Mouse (Mus musculus) lung, embryonic 14.5 days (tissue): ENCODE data around the gene Fmnl2. TPM values are rescaled to one million over a fixed set of nuclear protein-coding genes. Genes with fewer than 3 reads are reported as not detected.

Source experiments
- ATAC-seq: fragments of 200-750 bp; cut with Nextera tagmentation; 2 replicates; pipeline ENCODE4 v1.8.0; 2017; ENCODE audit warnings: mild to moderate bottlenecking, moderate TSS enrichment, moderate library complexity; ENCODE audit not compliant: insufficient read depth
- DNase-seq: peaks from one replicate; pipeline ENCODE4 v3.0.0-alpha.2; 2015
- H3K27ac ChIP-seq: fragments of 300-500 bp; sonication (generic); 2 replicates; pipeline ENCODE4 v1.5.1; 2014; ENCODE audit warnings: low read depth, mild to moderate bottlenecking, moderate library complexity
- H3K27me3 ChIP-seq: fragments of 300-500 bp; sonication (generic); 2 replicates; pipeline ENCODE4 v1.6.1; 2014; ENCODE audit warnings: low read length, control low read depth; ENCODE audit not compliant: insufficient read depth
- H3K36me3 ChIP-seq: fragments of 300-500 bp; sonication (generic); 2 replicates; pipeline ENCODE4 v1.6.1; 2014; ENCODE audit warnings: control low read depth; ENCODE audit not compliant: insufficient read depth
- H3K4me1 ChIP-seq: fragments of 300-500 bp; sonication (generic); 2 replicates; pipeline ENCODE4 v1.6.1; 2014; ENCODE audit warnings: antibody characterized with exemption, control low read depth; ENCODE audit not compliant: insufficient read depth
- H3K4me2 ChIP-seq: fragments of 300-500 bp; sonication (generic); 2 replicates; pipeline ENCODE4 v1.6.1; 2014; ENCODE audit warnings: mild to moderate bottlenecking
- H3K4me3 ChIP-seq: fragments of 300-500 bp; sonication (generic); 2 replicates; pipeline ENCODE4 v1.5.1; 2014; ENCODE audit warnings: low read depth, low read length
- H3K9ac ChIP-seq: fragments of 300-500 bp; sonication (generic); 2 replicates; pipeline ENCODE4 v1.6.1; 2014
- H3K9me3 ChIP-seq: fragments of 300-500 bp; sonication (generic); 2 replicates; pipeline ENCODE4 v1.6.1; 2016; ENCODE audit warnings: low read depth, low read length, control low read depth
- CTCF ChIP-seq: IDR thresholded peaks from 2 replicates; pipeline ENCODE4 v1.5.1; 2016; ENCODE audit warnings: antibody characterized with exemption, low read depth
- WGBS: fragments of 180-500 bp; shearing (Covaris S2); extraction: QIAGEN DNeasy Blood & Tissue Kit; methylation state at CpG from one replicate; pipeline ENCODE4 v1.1.7; 2014; 5-methylcytosine and 5-hydroxymethylcytosine counted together
- polyA plus RNA-seq: library from polyadenylated mRNA; unstranded; fragments of >200 nt; fragmentation: Nextera tagmentation; extraction: Ambion mirVana; gene quantifications from 2 replicates; pipeline ENCODE4 v1.2.1, GENCODE M21; 2014

Fmnl2 gene
- polyA plus RNA-seq, 1 experiment from 2014 or later: 5.0 TPM

DNA sequence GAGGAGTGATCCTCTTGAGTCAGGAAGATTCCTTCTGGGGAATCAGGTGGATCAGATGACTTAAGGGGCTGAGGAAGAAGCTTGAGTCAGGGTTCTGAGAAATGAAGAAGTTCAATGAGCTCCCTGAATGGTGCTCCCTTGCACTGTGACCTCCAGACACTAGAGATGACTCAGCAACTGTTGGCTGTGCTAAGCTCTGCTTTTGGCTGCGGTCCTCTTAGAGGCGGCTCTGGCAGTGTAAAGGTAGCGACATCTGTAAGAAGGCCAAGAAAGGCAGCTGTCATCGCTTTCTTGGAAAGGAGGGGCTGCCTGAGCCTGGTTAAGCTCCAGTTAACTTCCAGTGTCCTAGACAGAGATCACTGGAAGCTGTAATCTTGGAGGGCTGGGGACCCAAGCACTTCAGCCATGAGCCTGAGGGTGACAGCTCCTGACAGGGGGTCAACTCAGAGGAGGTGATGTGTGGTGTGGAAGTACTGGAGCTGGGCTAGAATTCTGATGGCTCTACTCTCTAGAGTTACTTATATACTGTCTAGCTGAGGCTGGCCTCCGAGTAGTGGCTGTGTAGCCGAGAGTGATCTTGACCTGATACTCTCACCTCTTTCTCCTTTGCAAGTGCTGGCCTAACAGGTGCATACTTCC lies 37.4 kb downstream of the Fmnl2 start:
- H3K27ac ChIP-seq: no peak overlapping the region
- no peak overlapping the region for H3K4me2 ChIP-seq
- no peak overlapping the region for H3K9ac ChIP-seq
- no peak for TF ChIP-seq CTCF
- DNase-seq (peak; percentile 60), ATAC-seq (peak; percentile 20; the same call in 1 of the 2 replicates)
- H3K4me1 ChIP-seq: no peaks in the 10 kb centered on the region
- no peak overlapping the region for H3K4me3 ChIP-seq
- no peaks in the 10 kb centered on the region for H3K9me3 ChIP-seq
- H3K27me3 ChIP-seq: no peaks in the 10 kb centered on the region
- 69% methylated on average over 6 of the region's 6 CpGs for WGBS
- H3K36me3 ChIP-seq: no peaks in the 10 kb centered on the region

DNA sequence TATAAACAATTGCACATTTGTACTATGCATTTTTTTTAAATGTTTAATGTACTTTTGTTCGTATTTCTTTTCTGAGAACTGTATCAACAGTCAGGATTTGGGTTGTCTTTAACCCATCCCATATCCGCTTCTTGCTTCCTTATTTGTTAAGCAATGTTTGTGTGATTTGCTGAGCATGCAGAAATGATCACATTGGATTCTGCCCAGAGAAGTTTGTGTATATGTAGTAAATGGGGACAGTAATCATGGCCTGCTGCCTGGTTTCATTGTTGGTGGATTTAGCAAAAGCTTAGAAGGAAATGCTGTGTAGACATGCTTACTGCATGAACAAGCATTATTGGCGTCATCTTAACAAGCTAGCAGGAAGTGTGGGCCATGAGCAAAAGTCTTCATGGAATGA lies 39.3 kb downstream of the Fmnl2 start:
- no peak overlapping the region for H3K27ac ChIP-seq
- no peak for TF ChIP-seq CTCF
- no peaks in the 10 kb centered on the region for H3K4me1 ChIP-seq
- WGBS: 60% methylated on average over 3 of the region's 3 CpGs
- DNase-seq (peak; percentile 52), ATAC-seq (no peak)
- no peak overlapping the region for H3K9ac ChIP-seq
- H3K9me3 ChIP-seq: no peaks in the 10 kb centered on the region
- H3K4me2 ChIP-seq: no peak overlapping the region
- H3K36me3 ChIP-seq: no peaks in the 10 kb centered on the region
- no peaks in the 10 kb centered on the region for H3K27me3 ChIP-seq
- H3K4me3 ChIP-seq: no peak overlapping the region

DNA sequence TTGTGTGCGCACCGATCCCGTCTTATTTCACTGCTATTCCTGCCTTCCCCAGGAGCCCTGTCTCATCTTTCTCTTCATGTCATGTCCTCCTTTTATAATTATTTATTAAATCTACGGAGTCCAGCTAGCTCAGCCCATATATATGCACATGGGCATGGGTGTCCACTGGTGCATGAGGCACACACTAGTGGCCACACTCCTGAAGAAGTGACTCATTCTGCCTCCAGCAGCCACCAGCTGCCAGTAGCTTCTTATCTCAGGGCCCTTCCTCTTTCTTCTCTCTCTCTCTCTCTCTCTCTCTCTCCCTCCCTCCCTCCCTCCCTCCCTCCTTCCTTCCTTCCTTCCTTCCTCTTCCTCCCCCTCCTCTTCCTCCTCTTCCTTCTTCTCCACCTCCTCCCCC lies 43.1 kb downstream of the Fmnl2 start:
- no peaks in the 10 kb centered on the region for H3K27me3 ChIP-seq
- no peak for TF ChIP-seq CTCF
- no peaks in the 10 kb centered on the region for H3K9me3 ChIP-seq
- H3K4me2 ChIP-seq: no peak overlapping the region
- DNase-seq: no peak
- H3K9ac ChIP-seq: no peak overlapping the region
- no peaks in the 10 kb centered on the region for H3K4me1 ChIP-seq
- H3K27ac ChIP-seq: no peak overlapping the region
- H3K36me3 ChIP-seq: no peaks in the 10 kb centered on the region
- WGBS: 94% methylated on average over 4 of the region's 4 CpGs
- ATAC-seq: no peak
- H3K4me3 ChIP-seq: no peak overlapping the region

DNA sequence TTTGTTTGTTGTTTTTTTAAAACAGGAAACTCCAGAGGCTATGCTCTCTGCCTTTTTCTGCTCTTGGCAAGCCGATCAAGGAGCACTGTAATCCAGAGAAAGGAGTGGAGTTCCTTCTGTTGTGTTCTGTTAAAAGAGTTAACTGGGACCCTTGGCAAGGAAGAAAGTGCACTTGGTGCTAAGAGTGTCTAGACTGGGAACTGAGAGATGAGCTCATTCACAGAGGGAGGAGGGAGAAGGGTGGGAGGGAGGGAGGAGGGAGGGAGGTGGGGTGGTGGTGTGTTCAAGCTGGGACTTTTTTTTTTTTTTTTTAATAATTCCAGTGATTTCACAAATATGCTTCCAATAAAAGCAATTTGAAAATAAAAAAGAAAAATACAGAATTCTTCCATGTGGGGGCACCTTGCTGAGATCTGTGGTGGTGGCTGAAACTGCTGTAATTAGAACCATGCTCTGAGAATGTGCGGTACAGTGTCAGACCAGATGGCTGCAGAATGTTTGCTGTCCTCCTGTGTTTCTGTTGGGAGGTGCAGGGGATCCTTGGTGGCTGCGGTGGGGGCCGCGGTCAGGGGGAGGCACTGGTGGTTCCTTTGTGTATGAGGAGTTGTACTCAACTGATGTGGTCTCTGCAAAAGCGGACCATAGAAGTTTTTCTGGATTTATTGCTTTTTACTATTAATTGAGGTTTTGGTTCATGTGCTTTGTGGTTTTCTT lies 43.8 kb downstream of the Fmnl2 start:
- no peak for TF ChIP-seq CTCF
- no peaks in the 10 kb centered on the region for H3K27me3 ChIP-seq
- no peak for ATAC-seq
- 89% methylated on average over 6 of the region's 6 CpGs for WGBS
- H3K9ac ChIP-seq: no peak overlapping the region
- H3K4me1 ChIP-seq: no peaks in the 10 kb centered on the region
- no peak overlapping the region for H3K4me3 ChIP-seq
- no peaks in the 10 kb centered on the region for H3K9me3 ChIP-seq
- H3K27ac ChIP-seq: no peak overlapping the region
- H3K36me3 ChIP-seq: no peaks in the 10 kb centered on the region
- no peak overlapping the region for H3K4me2 ChIP-seq
- no peak for DNase-seq

DNA sequence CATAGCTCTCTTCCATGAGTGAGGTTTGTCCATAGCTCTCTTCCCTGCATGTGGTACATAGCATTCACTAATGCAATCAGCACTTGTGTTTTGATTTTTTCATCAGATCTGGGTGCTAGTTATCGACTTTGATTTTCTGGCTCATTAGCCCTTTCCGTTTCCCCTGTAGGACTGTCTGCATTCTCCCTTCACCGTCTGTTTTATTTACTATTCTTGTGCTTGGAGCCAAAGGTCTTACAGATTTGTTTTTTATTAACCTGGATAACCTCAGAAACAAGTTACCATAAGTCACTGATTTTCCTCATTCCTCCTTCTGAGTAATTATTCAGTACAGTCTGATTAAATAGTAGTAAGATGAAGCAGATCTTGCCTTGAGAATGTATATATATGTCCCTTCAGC lies 44.8 kb downstream of the Fmnl2 start:
- Histone ChIP-seq H3K36me3 (no peaks in the 10 kb centered on the region), H3K4me1 (no peaks in the 10 kb centered on the region), H3K4me3 (no peak overlapping the region), H3K4me2 (no peak overlapping the region), H3K9me3 (no peaks in the 10 kb centered on the region), H3K27me3 (no peaks in the 10 kb centered on the region), H3K27ac (no peak overlapping the region), H3K9ac (no peak overlapping the region)
- ATAC-seq (no peak), DNase-seq (no peak)
- no peak for TF ChIP-seq CTCF
- 62% methylated on average over 3 of the region's 3 CpGs for WGBS

DNA sequence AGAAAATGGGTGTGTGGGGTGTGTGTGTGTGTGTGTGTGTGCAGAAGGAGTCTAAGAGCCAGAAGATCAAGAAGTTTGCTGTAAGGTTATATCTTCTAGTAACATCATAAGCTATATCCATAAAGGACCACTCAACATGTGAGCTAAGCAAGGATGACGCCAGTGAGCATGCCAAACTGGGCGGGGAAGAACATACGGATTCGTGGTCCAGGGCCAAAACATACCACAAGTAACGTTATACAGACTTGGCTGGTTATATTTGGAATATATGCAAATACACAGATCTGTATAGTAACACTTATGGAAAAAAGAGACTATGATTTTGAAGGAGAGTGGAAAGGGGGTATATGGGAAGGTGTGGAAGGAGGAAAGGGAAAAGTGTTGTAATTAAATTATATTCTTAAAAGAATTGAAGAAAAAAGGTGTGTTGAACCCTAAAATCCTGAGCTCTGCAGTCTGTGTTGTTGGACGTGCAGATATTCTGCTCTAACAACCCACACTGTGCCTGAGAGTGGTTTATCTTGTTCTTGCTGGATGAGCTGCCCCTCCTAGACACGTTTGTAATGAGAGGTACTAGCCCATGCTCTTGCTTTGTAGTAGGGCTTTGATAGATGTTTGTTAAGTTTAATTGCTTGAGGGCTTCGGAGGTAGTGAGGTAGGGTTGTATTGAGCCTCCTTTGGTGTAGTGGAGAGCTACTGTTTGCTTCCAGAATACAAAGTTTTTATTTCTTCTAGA lies 45.7 kb downstream of the Fmnl2 start:
- ATAC-seq: peak; percentile 45
- H3K4me2 ChIP-seq: no peak overlapping the region
- no peak overlapping the region for H3K4me3 ChIP-seq
- DNase-seq: peak; percentile 47
- no peaks in the 10 kb centered on the region for H3K9me3 ChIP-seq
- H3K27ac ChIP-seq: no peak overlapping the region
- no peaks in the 10 kb centered on the region for H3K27me3 ChIP-seq
- no peak for TF ChIP-seq CTCF
- WGBS: 43% methylated on average over 8 of the region's 8 CpGs
- H3K9ac ChIP-seq: no peak overlapping the region
- no peaks in the 10 kb centered on the region for H3K36me3 ChIP-seq
- H3K4me1 ChIP-seq: no peaks in the 10 kb centered on the region

DNA sequence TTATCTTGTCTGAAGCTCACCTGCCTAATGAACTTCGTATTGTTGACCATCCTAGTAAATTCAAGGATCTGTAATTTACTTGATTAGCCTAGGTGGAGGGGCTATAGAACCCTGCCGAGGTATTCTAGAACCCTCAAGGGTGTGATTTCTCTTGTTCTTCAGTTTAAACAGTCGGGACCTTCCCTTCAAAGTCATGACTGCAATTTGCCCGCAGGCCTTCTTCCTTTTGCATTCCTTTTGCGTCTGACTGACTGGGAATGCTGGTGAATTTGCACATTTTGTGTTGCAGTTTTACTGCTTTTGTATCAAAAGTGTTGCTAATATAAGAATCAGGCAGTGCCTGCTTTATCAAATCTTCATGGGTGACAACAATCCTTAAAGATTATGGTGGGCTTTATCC lies 46.9 kb downstream of the Fmnl2 start:
- ATAC-seq (no peak), DNase-seq (no peak)
- no peak overlapping the region for H3K4me3 ChIP-seq
- H3K27me3 ChIP-seq: no peaks in the 10 kb centered on the region
- H3K4me1 ChIP-seq: no peaks in the 10 kb centered on the region
- no peak overlapping the region for H3K4me2 ChIP-seq
- WGBS: 70% methylated on average over 5 of the region's 5 CpGs
- no peak for TF ChIP-seq CTCF
- H3K36me3 ChIP-seq: no peaks in the 10 kb centered on the region
- no peaks in the 10 kb centered on the region for H3K9me3 ChIP-seq
- no peak overlapping the region for H3K27ac ChIP-seq
- no peak overlapping the region for H3K9ac ChIP-seq
